Mouse (Mus musculus) embryonic stem cell, embryonic (primary cell): ENCODE results near the gene Acod1.

Source experiments
- CTCF ChIA-PET, 4 experiments: fragments of 300-600 bp in 2 of 4; fragments of 350-600 bp in 2 of 4; sonication (Branson Sonifier 250); formaldehyde crosslinking; loops; one replicate each; lab custom pipeline; 2022; ENCODE audit warnings: inconsistent platforms in 2 of 4; lab: Charles Lee
- POLR2A ChIA-PET, 4 experiments: fragments of 300-600 bp in 2 of 4; fragments of 350-600 bp in 2 of 4; sonication (Branson Sonifier 250); formaldehyde crosslinking; loops; one replicate each; lab custom pipeline; 2022; ENCODE audit warnings: antibody characterized with exemption in 4 of 4, inconsistent platforms in 1 of 4; lab: Charles Lee

The Acod1 gene

GRCm38 (mm10) chr14:103087846-103088245 lies 41.1 kb downstream of the Acod1 start:
- ChIA-PET CTCF (interaction anchor here in 1 of 4 experiments (1.3 kb wide), 1 partner anchor 18 kb away, joined by 3 read pairs; the partner anchor contains the start of gene Cln5), POLR2A (interaction anchor here in 2 of 4 experiments (1.3 to 19.1 kb wide), 5 partner anchors 7 to 32 kb away, joined by 3 to 201 read pairs (median 11); partner anchors contain the start of gene Cln5 (in 1 of the 2))

GRCm38 (mm10) chr14:103088624-103089023 lies 41.8 kb downstream of the Acod1 start:
- ChIA-PET POLR2A (interaction anchor here in 2 of 4 experiments (0.5 to 19.1 kb wide), 14 partner anchors 8 to 106 kb away, joined by 3 to 201 read pairs (median 5); partner anchors contain the start of genes Cln5 (in 1 of the 2), Fbxl3 (in 1 of the 2) and Kctd12 (in 1 of the 2)), CTCF (interaction anchor here in 3 of 4 experiments (0.5 to 1.4 kb wide), 13 partner anchors 10 to 1483 kb away, joined by 3 to 8 read pairs (median 3); no protein-coding TSS in a partner anchor)

- ChIA-PET CTCF (interaction anchor here in 1 of 4 experiments (0.9 kb wide), 1 partner anchor 39 kb away, joined by 3 read pairs; no protein-coding TSS in a partner anchor), POLR2A (interaction anchor here in 3 of 4 experiments (0.5 to 19.1 kb wide), 10 partner anchors 9 to 1334 kb away, joined by 3 to 201 read pairs (median 5); partner anchors contain the start of gene Cln5 (in 2 of the 3))
Observed at GRCm38 (mm10) chr14:103093236-103093635, 46.5 kb downstream of the Acod1 start.

GRCm38 (mm10) chr14:103093670-103094069 lies 46.9 kb downstream of the Acod1 start:
- ChIA-PET CTCF (interaction anchor here in 2 of 4 experiments (0.9 to 1.2 kb wide), 2 partner anchors 39 to 41 kb away, joined by 3 to 4 read pairs; no protein-coding TSS in a partner anchor), POLR2A (interaction anchor here in 3 of 4 experiments (1.0 to 19.1 kb wide), 10 partner anchors 8 to 28 kb away, joined by 3 to 201 read pairs (median 5); partner anchors contain the start of gene Cln5 (in 2 of the 3))

- POLR2A ChIA-PET = interaction anchor here in 3 of 4 experiments (1.2 to 19.1 kb wide), 6 partner anchors 14 to 24 kb away, joined by 3 to 201 read pairs (median 38); partner anchors contain the start of gene Cln5 (in 1 of the 3)
- CTCF ChIA-PET = interaction anchor here in 1 of 4 experiments (1.2 kb wide), 1 partner anchor 43 kb away, joined by 3 read pairs; no protein-coding TSS in a partner anchor
Observed at GRCm38 (mm10) chr14:103095036-103095435, 48.3 kb downstream of the Acod1 start.

- ChIA-PET POLR2A (interaction anchor here in 3 of 4 experiments (0.8 to 19.1 kb wide), 9 partner anchors 10 to 30 kb away, joined by 3 to 201 read pairs (median 7); partner anchors contain the start of gene Cln5 (in 1 of the 3)), CTCF (interaction anchor here in 3 of 4 experiments (0.9 to 1.2 kb wide), 3 partner anchors 30 to 44 kb away, joined by 3 to 5 read pairs (median 4); no protein-coding TSS in a partner anchor)
Observed at GRCm38 (mm10) chr14:103095826-103096225, 49.0 kb downstream of the Acod1 start.

- CTCF ChIA-PET = interaction anchor here in 1 of 4 experiments (1.2 kb wide), 1 partner anchor 31 kb away, joined by 5 read pairs; no protein-coding TSS in a partner anchor
- POLR2A ChIA-PET = interaction anchor here in 3 of 4 experiments (0.8 to 19.1 kb wide), 8 partner anchors 11 to 31 kb away, joined by 3 to 201 read pairs (median 9); partner anchors contain the start of gene Cln5 (in 1 of the 3)
Observed at GRCm38 (mm10) chr14:103096621-103097020, 49.8 kb downstream of the Acod1 start.

GRCm38 (mm10) chr14:103098213-103098586 lies 51.4 kb downstream of the Acod1 start:
- CTCF ChIA-PET = interaction anchor here in 1 of 4 experiments (1.2 kb wide), 1 partner anchor 33 kb away, joined by 3 read pairs; no protein-coding TSS in a partner anchor
- POLR2A ChIA-PET = interaction anchor here in 2 of 4 experiments (1.0 to 5.4 kb wide), 10 partner anchors 9 to 249 kb away, joined by 3 to 55 read pairs (median 6); partner anchors contain the start of gene Mycbp2 (in 1 of the 2)

GRCm38 (mm10) chr14:103098587-103099235 lies 51.9 kb downstream of the Acod1 start:
- ChIA-PET POLR2A (interaction anchor here in 2 of 4 experiments (0.8 to 5.4 kb wide), 9 partner anchors 9 to 29 kb away, joined by 3 to 55 read pairs (median 5); no protein-coding TSS in a partner anchor), CTCF (interaction anchor here in 2 of 4 experiments (1.2 kb wide), 2 partner anchors 33 to 34 kb away, joined by 3 read pairs; no protein-coding TSS in a partner anchor)

GRCm38 (mm10) chr14:103099238-103099933 lies 52.6 kb downstream of the Acod1 start, which contains the start of gene Fbxl3:
Gene Fbxl3 (minus strand): TSS chr14:103099566.
- ChIA-PET CTCF (interaction anchor here in 1 of 4 experiments (1.2 kb wide), 1 partner anchor 34 kb away, joined by 3 read pairs; no protein-coding TSS in a partner anchor), POLR2A (interaction anchor here in 2 of 4 experiments (0.6 to 5.4 kb wide), 8 partner anchors 9 to 117 kb away, joined by 3 to 55 read pairs (median 4); partner anchors contain the start of gene Kctd12 (in 1 of the 2))

GRCm38 (mm10) chr14:103100296-103100695 lies 53.5 kb downstream of the Acod1 start:
- ChIA-PET POLR2A (interaction anchor here in 2 of 4 experiments (0.6 to 5.4 kb wide), 20 partner anchors 9 to 550 kb away, joined by 3 to 55 read pairs (median 5); partner anchors contain the start of genes Kctd12 (in 2 of the 2), Cln5 (in 1 of the 2) and Slain1 (in 1 of the 2)), CTCF (interaction anchor here in 1 of 4 experiments (1.2 kb wide), 1 partner anchor 12 kb away, joined by 3 read pairs; no protein-coding TSS in a partner anchor)

GRCm38 (mm10) chr14:103101171-103101570 lies 54.4 kb downstream of the Acod1 start:
- ChIA-PET CTCF (interaction anchor here in 2 of 4 experiments (0.6 to 1.2 kb wide), 4 partner anchors 13 to 1582 kb away, joined by 3 to 4 read pairs (median 3); no protein-coding TSS in a partner anchor), POLR2A (interaction anchor here in 2 of 4 experiments (0.6 to 5.4 kb wide), 19 partner anchors 8 to 1559 kb away, joined by 3 to 55 read pairs (median 5); partner anchors contain the start of genes Kctd12 (in 2 of the 2), Cln5 (in 1 of the 2) and Slain1 (in 1 of the 2))

- POLR2A ChIA-PET = interaction anchor here in 2 of 4 experiments (0.8 to 5.4 kb wide), 14 partner anchors 9 to 37 kb away, joined by 3 to 55 read pairs (median 4); no protein-coding TSS in a partner anchor
- CTCF ChIA-PET = interaction anchor here in 1 of 4 experiments (1.0 kb wide), 1 partner anchor 51 kb away, joined by 3 read pairs; no protein-coding TSS in a partner anchor
Observed at GRCm38 (mm10) chr14:103102246-103102645, 55.5 kb downstream of the Acod1 start.

- ChIA-PET CTCF (interaction anchor here in 1 of 4 experiments (1.0 kb wide), 1 partner anchor 51 kb away, joined by 3 read pairs; no protein-coding TSS in a partner anchor), POLR2A (interaction anchor here in 2 of 4 experiments (1.0 to 5.4 kb wide), 14 partner anchors 9 to 37 kb away, joined by 3 to 55 read pairs (median 5); no protein-coding TSS in a partner anchor)
Observed at GRCm38 (mm10) chr14:103102731-103103335, 56.1 kb downstream of the Acod1 start.
